Mouse (Mus musculus) heart, postnatal 0 days (tissue): ENCODE measurements around the gene Pigw.

Experiments
- CTCF ChIP-seq: IDR thresholded peaks from 2 replicates; pipeline ENCODE4 v1.5.1; 2016; ENCODE audit warnings: antibody characterized with exemption, control low read depth, low read depth
- EP300 ChIP-seq: IDR thresholded peaks from 2 replicates; pipeline ENCODE4 v1.6.1; 2016; ENCODE audit warnings: antibody characterized with exemption, low read depth

DNA sequence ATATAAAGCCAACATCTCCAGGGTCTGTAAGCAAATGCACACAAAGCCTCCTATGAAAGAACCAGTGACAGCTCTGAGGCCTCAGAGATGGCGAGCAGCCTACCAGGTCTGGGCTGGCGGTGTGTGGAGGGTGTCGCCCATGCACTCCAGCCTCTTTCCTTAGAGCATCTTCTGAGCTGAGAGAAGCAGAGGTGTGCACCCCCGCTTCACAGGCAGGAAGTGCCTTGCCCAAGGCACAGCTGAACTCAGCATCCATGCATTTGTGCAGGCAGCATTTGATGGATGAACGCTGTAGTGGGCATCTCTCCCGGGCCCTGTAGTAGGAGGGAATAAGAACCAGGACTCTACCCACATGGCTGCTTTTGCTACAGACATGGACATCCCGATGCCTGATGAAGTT is 11.6 kb upstream of the Pigw start:
- TF ChIP-seq CTCF, result no peak
- TF ChIP-seq EP300, result no peak
